Mouse (Mus musculus) olfactory bulb, adult 2 months (tissue): ENCODE measurements around the gene Igdcc3.

ENCODE experiments used
- CTCF ChIP-seq: fragments of 200-500 bp; IDR thresholded peaks from 2 replicates; pipeline ENCODE4 v1.5.1; 2012; ENCODE audit warnings: low read depth, mild to moderate bottlenecking, low read length, moderate library complexity; ENCODE audit not compliant: insufficient read depth
- POLR2A ChIP-seq: fragments of 200-500 bp; IDR thresholded peaks from 2 replicates; pipeline ENCODE4 v1.6.1; 2012; ENCODE audit warnings: mild to moderate bottlenecking, low read depth, low read length, moderate library complexity; ENCODE audit not compliant: insufficient read depth

DNA sequence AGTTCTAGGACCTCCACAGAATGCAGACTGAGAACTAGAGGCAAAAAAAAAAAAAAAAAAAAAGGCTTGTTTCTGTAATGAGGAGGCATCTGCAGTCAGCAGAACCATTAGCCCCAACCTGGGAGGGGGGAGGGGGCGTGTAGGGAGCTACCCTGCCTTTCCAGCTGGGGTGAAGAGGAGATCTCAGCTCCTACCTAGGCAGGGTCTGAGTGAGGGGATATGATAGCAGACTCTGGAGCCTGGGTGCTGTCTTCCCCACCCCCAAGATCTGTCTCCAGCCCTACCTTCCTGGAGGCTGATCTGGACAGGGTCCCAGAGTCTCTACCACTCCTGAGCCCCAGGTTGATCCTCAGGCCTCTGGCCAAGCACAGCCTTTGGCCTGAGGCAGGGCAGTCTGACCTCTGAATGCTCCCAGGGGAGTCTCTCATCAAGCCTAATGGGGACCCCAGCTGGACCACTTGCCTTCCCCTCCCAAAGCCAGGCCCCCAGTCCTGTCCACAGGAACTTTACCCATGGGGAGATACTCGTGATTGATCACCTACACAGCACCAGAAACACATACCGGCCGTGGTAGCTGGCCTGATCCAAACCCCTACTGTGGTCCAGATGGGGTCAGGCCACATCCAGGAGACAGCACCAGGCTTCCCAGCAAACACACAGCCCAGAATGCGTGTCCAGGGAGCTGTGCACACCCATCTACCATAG is 34.4 kb downstream of the Igdcc3 start:
- no peak for TF ChIP-seq CTCF
- no peak for TF ChIP-seq POLR2A
